Mouse (Mus musculus): ENCODE measurements around the gene Best2. TPM values are rescaled to one million over a fixed set of nuclear protein-coding genes. Genes with fewer than 3 reads are reported as not detected.

Best2 gene
- total and polyA plus RNA-seq, 3 experiments, result not detected

GRCm38 (mm10) chr8:85027922-85028321, 13.6 kb upstream of the Best2 start:
- H3K9ac ChIP-seq (ENCODE audit: low read depth, low read length), result peak overlapping the region; percentile 21; the same call in 1 of the 2 replicates
- peaks cover 9% of the 10 kb centered on the region for H3K36me3 ChIP-seq (ENCODE audit: control insufficient read depth, insufficient read depth, low read length)
- no peaks in the 10 kb centered on the region for H3K27me3 ChIP-seq (ENCODE audit: control insufficient read depth, insufficient read depth, low read length)
- H3K27ac ChIP-seq, result peak overlapping the region; percentile 100
- peaks cover 15% of the 10 kb centered on the region for H3K4me1 ChIP-seq (ENCODE audit: control insufficient read depth, insufficient read depth, low read length)
- peaks cover 5% of the 10 kb centered on the region; the same call in 1 of the 2 replicates for H3K79me2 ChIP-seq (replicated peaks; ENCODE audit: control insufficient read depth, insufficient read depth, low read length)
- WGBS, result 8% methylated on average over 2 of the region's 2 CpGs
- peak overlapping the region; percentile 87 for H3K4me3 ChIP-seq
- intact Hi-C loops (cut with DNase I), result loop anchor here (10.0 kb wide), 1 partner anchor 53 kb away; the partner anchor contains the start of gene Junb
- no peak for TF ChIP-seq CTCF (IDR thresholded peaks at IDR 0.05)
- no peak for TF ChIP-seq POLR2A (IDR thresholded peaks at IDR 0.05; ENCODE audit: insufficient read depth, low read depth, low read length)
- TF ChIP-seq EP300 (IDR thresholded peaks at IDR 0.05; ENCODE audit: insufficient read depth, low read depth, low read length), result no peak
- DNase-seq, result no peak

- no peak for TF ChIP-seq CTCF (IDR thresholded peaks at IDR 0.05)
- no peak for TF ChIP-seq POLR2A (IDR thresholded peaks at IDR 0.05; ENCODE audit: insufficient read depth, low read depth, low read length)
- no peak for TF ChIP-seq EP300 (IDR thresholded peaks at IDR 0.05; ENCODE audit: insufficient read depth, low read depth, low read length)
- intact Hi-C loops (cut with DNase I), result loop anchor here (10.0 kb wide), 1 partner anchor 53 kb away; the partner anchor contains the start of gene Junb
Observed at GRCm38 (mm10) chr8:85027516-85027855, 13.2 kb upstream of the Best2 start.

GRCm38 (mm10) chr8:85026670-85027515, 12.6 kb upstream of the Best2 start, which contains the start of gene Trir:
Gene Trir (plus strand): TSS chr8:85026823.
- no peaks in the 10 kb centered on the region for H3K36me3 ChIP-seq (ENCODE audit: control insufficient read depth, insufficient read depth, low read length)
- under 1% methylated on average over 75 of the region's 75 CpGs for WGBS
- DNase-seq, result peak; percentile 98
- TF ChIP-seq EP300 (IDR thresholded peaks at IDR 0.05; ENCODE audit: insufficient read depth, low read depth, low read length) (peak; percentile 88), CTCF (IDR thresholded peaks at IDR 0.05) (peak; percentile 46), POLR2A (IDR thresholded peaks at IDR 0.05; ENCODE audit: insufficient read depth, low read depth, low read length) (peak; percentile 96)
- H3K4me3 ChIP-seq, result peak within 1 kb of the TSS; percentile 87
- H3K27ac ChIP-seq, result peak within 1 kb of the TSS; percentile 100
- intact Hi-C loops (cut with DNase I), result loop anchor here (10.0 kb wide), 1 partner anchor 52 kb away; the partner anchor contains the start of gene Junb
- peak within 1 kb of the TSS; percentile 90 for H3K9ac ChIP-seq (ENCODE audit: low read depth, low read length)
- H3K4me1 ChIP-seq (ENCODE audit: control insufficient read depth, insufficient read depth, low read length), result peaks cover 15% of the 10 kb centered on the region
- H3K79me2 ChIP-seq (replicated peaks; ENCODE audit: control insufficient read depth, insufficient read depth, low read length), result peaks cover 5% of the 10 kb centered on the region; the same call in 1 of the 2 replicates
- H3K27me3 ChIP-seq (ENCODE audit: control insufficient read depth, insufficient read depth, low read length), result no peaks in the 10 kb centered on the region

More at GRCm38 (mm10) chr8:85027516-85027855, 13.2 kb upstream of the Best2 start:
- Histone ChIP-seq H3K79me2 (replicated peaks; ENCODE audit: control insufficient read depth, insufficient read depth, low read length) (peaks cover 5% of the 10 kb centered on the region; the same call in 1 of the 2 replicates), H3K27ac (peak overlapping the region; percentile 100), H3K36me3 (ENCODE audit: control insufficient read depth, insufficient read depth, low read length) (peaks cover 6% of the 10 kb centered on the region; the same call in 1 of the 2 replicates), H3K9ac (ENCODE audit: low read depth, low read length) (peak overlapping the region; percentile 90), H3K4me1 (ENCODE audit: control insufficient read depth, insufficient read depth, low read length) (peaks cover 15% of the 10 kb centered on the region), H3K27me3 (ENCODE audit: control insufficient read depth, insufficient read depth, low read length) (no peaks in the 10 kb centered on the region), H3K4me3 (peak overlapping the region; percentile 87)
- WGBS, result under 1% methylated on average over 13 of the region's 13 CpGs
- no peak for DNase-seq

- Histone ChIP-seq H3K4me3 (peak within 1 kb of the TSS; percentile 66), H3K9ac (ENCODE audit: low read depth, low read length) (peak within 1 kb of the TSS; percentile 92), H3K36me3 (ENCODE audit: control insufficient read depth, insufficient read depth, low read length) (no peaks in the 10 kb centered on the region), H3K27me3 (ENCODE audit: control insufficient read depth, insufficient read depth, low read length) (no peaks in the 10 kb centered on the region), H3K27ac (peak within 1 kb of the TSS; percentile 100), H3K79me2 (replicated peaks; ENCODE audit: control insufficient read depth, insufficient read depth, low read length) (peaks cover 5% of the 10 kb centered on the region; the same call in 1 of the 2 replicates), H3K4me1 (ENCODE audit: control insufficient read depth, insufficient read depth, low read length) (peaks cover 15% of the 10 kb centered on the region)
- peak; percentile 86 to 87 for DNase-seq
- intact Hi-C loops (cut with DNase I), result loop anchor here (10.0 kb wide), 1 partner anchor 51 kb away; the partner anchor contains the start of gene Junb
- WGBS, result 3% methylated on average over 30 of the region's 30 CpGs
- TF ChIP-seq EP300 (IDR thresholded peaks at IDR 0.05; ENCODE audit: insufficient read depth, low read depth, low read length), result peak; percentile 43; the same call in 1 of the 2 replicates
- TF ChIP-seq POLR2A (IDR thresholded peaks at IDR 0.05; ENCODE audit: insufficient read depth, low read depth, low read length), result peak; percentile 54; the same call in 1 of the 2 replicates
- no peak for TF ChIP-seq CTCF (IDR thresholded peaks at IDR 0.05)
Observed at GRCm38 (mm10) chr8:85025098-85025932, 11.0 kb upstream of the Best2 start, which contains the start of gene Asna1. Gene Asna1 (minus strand): TSS chr8:85025281.

DNA sequence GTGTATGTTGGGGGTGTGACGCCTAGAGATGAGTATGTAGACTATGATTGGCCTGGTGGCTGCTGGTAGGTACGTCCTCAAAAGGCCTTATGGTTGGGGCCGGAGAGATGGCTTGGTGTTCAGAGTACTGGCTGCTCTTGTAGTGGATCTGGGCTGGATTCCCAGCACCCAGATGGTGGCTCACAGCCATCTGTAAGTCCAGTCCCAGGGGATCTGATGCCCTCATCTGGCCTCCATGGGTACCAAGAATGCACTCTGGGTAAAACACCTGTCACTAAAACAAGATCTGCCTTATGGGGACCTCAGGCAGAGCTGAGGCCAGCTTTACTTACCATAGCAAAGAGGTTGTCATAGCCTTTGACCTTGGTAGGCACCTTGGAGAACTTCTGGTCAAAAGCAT, 9.5 kb upstream of the Best2 start:
- Histone ChIP-seq H3K27ac (no peak overlapping the region), H3K4me3 (no peak overlapping the region), H3K79me2 (replicated peaks; ENCODE audit: control insufficient read depth, insufficient read depth, low read length) (peaks cover 5% of the 10 kb centered on the region; the same call in 1 of the 2 replicates), H3K27me3 (ENCODE audit: control insufficient read depth, insufficient read depth, low read length) (no peaks in the 10 kb centered on the region), H3K9ac (ENCODE audit: low read depth, low read length) (no peak overlapping the region), H3K4me1 (ENCODE audit: control insufficient read depth, insufficient read depth, low read length) (peaks cover 14% of the 10 kb centered on the region), H3K36me3 (ENCODE audit: control insufficient read depth, insufficient read depth, low read length) (no peaks in the 10 kb centered on the region)
- TF ChIP-seq POLR2A (IDR thresholded peaks at IDR 0.05; ENCODE audit: insufficient read depth, low read depth, low read length), result no peak
- no peak for TF ChIP-seq CTCF (IDR thresholded peaks at IDR 0.05)
- TF ChIP-seq EP300 (IDR thresholded peaks at IDR 0.05; ENCODE audit: insufficient read depth, low read depth, low read length), result no peak
- intact Hi-C loops (cut with DNase I), result loop anchor here (10.0 kb wide), 1 partner anchor 49 kb away; the partner anchor contains the start of gene Junb
- 89% methylated on average over 3 of the region's 3 CpGs for WGBS
- no peak for DNase-seq

Data from heart, adult 2 months (tissue).